Mouse (Mus musculus) MEL (cell line): Measurements from ENCODE around the gene Rag2.

Source experiments
- CTCF ChIP-seq, 3 experiments: IDR thresholded peaks in 2 of 3; conservative IDR thresholded peaks in 1 of 3; 2 replicates each; pipeline ENCODE4 v1.5.1; 2011 to 2012; ENCODE audit warnings: low read length in 3 of 3, low read depth in 2 of 3, mild to moderate bottlenecking in 2 of 3, improper control_type of control experiment in 1 of 3, inconsistent platforms in 1 of 3, mixed read lengths in 1 of 3, moderate library complexity in 1 of 3; ENCODE audit not compliant: control insufficient read depth in 1 of 3, insufficient read depth in 1 of 3, poor library complexity in 1 of 3, severe bottlenecking in 1 of 3
- EP300 ChIP-seq, 2 experiments: IDR thresholded peaks; 2 replicates each; pipeline ENCODE4 v1.6.1; 2011; ENCODE audit warnings: improper control_type of control experiment in 2 of 2, low read length in 2 of 2, low read depth in 1 of 2, mild to moderate bottlenecking in 1 of 2
- GATA1 ChIP-seq: IDR thresholded peaks from 2 replicates; pipeline ENCODE4 v1.6.1; 2011; ENCODE audit warnings: low read depth, low read length, improper control_type of control experiment
- MAFK ChIP-seq: IDR thresholded peaks from 2 replicates; pipeline ENCODE4 v1.6.1; 2011; ENCODE audit warnings: low read depth, mild to moderate bottlenecking, low read length, improper control_type of control experiment, borderline replicate concordance
- POLR2A ChIP-seq, 2 experiments: IDR thresholded peaks; 2 replicates each; pipeline ENCODE4 v1.6.1; 2011 to 2012; ENCODE audit warnings: low read length in 2 of 2, mild to moderate bottlenecking in 2 of 2, control low read depth in 1 of 2, improper control_type of control experiment in 1 of 2, low read depth in 1 of 2, moderate library complexity in 1 of 2; ENCODE audit not compliant: control insufficient read depth in 1 of 2, insufficient read depth in 1 of 2, poor library complexity in 1 of 2
- UBTF ChIP-seq: IDR thresholded peaks from 2 replicates; pipeline ENCODE4 v1.6.1; 2012; ENCODE audit warnings: low read depth, mild to moderate bottlenecking, inconsistent platforms, low read length, improper control_type of control experiment, moderate library complexity, borderline replicate concordance; ENCODE audit not compliant: insufficient read depth
- USF1 ChIP-seq: IDR thresholded peaks from 2 replicates; pipeline ENCODE4 v1.6.1; 2014; ENCODE audit warnings: low read depth, mild to moderate bottlenecking, inconsistent platforms, low read length, improper control_type of control experiment, moderate library complexity

GRCm38 (mm10) chr2:101610861-101611260, 13.7 kb upstream of the Rag2 start:
- no peak for TF ChIP-seq POLR2A (IDR thresholded peaks at IDR 0.05; ENCODE audit: control insufficient read depth in 1 of 2, insufficient read depth in 1 of 2, low read depth in 1 of 2, low read length in 2 of 2, poor library complexity in 1 of 2)
- TF ChIP-seq MAFK = no peak
- no peak for TF ChIP-seq EP300 (IDR thresholded peaks at IDR 0.05; ENCODE audit: low read depth in 1 of 2, low read length in 2 of 2)
- no peak for TF ChIP-seq GATA1
- no peak for TF ChIP-seq CTCF (IDR thresholded peaks at IDR 0.05 in 2 of 3, conservative IDR thresholded peaks at IDR 0.05 in 1 of 3; ENCODE audit: control insufficient read depth in 1 of 3, insufficient read depth in 1 of 3, low read depth in 2 of 3, low read length in 3 of 3, poor library complexity in 1 of 3, severe bottlenecking in 1 of 3)
- TF ChIP-seq USF1 = no peak
- no peak for TF ChIP-seq UBTF
